9 mouse cellular contexts compared by ENCODE assay signal in genomic region chr7:45447325-45447990, GRCm38 (mm10). TPM values are rescaled to one million over a fixed set of nuclear protein-coding genes. Genes with fewer than 3 reads are reported as not detected.
DNase-seq lines count a peak whose midpoint lies in the region; ATAC-seq lines count a peak whose summit lies in the region.
"Had no signal": no experiment of that assay in that cellular context is flagged by ENCODE, and none has a peak within 500 bp of the region (broad histone marks: within the 10 kb centered on the region; RNA-seq: fewer than 3 reads in every experiment).

No protein-coding gene starts in this region.

- H3K4me1 ChIP-seq in kidney, embryonic 14.5 days (ENCODE audit: control insufficient read depth, insufficient read depth, low read length): 0 out of 2 replicates have a peak, but pooled peaks cover 3% of the 10 kb centered on the region
- H3K4me1 ChIP-seq in heart, embryonic 15.5 days (replicated peaks): peaks cover 7% of the 10 kb centered on the region; the same call in 1 of the 2 replicates
- no peaks in the 10 kb centered on the region; the same call in 1 of the 2 replicates for H3K4me1 ChIP-seq in lung, embryonic 16.5 days (replicated peaks; ENCODE audit: control insufficient read depth, insufficient read depth, low read length)
- H3K4me1 ChIP-seq: embryonic facial prominence, embryonic 15.5 days had no signal

- peak; percentile 23 for DNase-seq in kidney, adult 11 months
- peak; percentile 59 for DNase-seq in Muller cell, postnatal 12 days (ENCODE audit: inconsistent ontology term)
- no peak for DNase-seq in spleen, adult 12 weeks (ENCODE audit: low spot score)
- DNase-seq in gastrocnemius, postnatal 14 days: no peak
- DNase-seq in left cerebral cortex, adult 18-20 months (ENCODE audit: low spot score in 2 of 2): no peak

- H3K9ac ChIP-seq in kidney, embryonic 14.5 days (ENCODE audit: low read depth, low read length): no peak overlapping the region
- H3K9ac ChIP-seq in heart, embryonic 15.5 days: no peak overlapping the region; the same call in 1 of the 2 replicates
- no peak overlapping the region for H3K9ac ChIP-seq in lung, embryonic 16.5 days (ENCODE audit: low read length)
- H3K9ac ChIP-seq: embryonic facial prominence, embryonic 15.5 days had no signal

- H3K36me3 ChIP-seq in kidney, embryonic 14.5 days (ENCODE audit: control insufficient read depth, insufficient read depth, low read length): peaks cover 53% of the 10 kb centered on the region
- peaks cover 73% of the 10 kb centered on the region for H3K36me3 ChIP-seq in heart, embryonic 15.5 days
- H3K36me3 ChIP-seq in lung, embryonic 16.5 days (ENCODE audit: control insufficient read depth, insufficient read depth, low read length): peaks cover 44% of the 10 kb centered on the region

- intact Hi-C loops in gastrocnemius, postnatal 14 days (cut with DNase I; ENCODE audit: low total_unique reads): no loop called here

- 34% methylated on average over 11 of the region's 11 CpGs for WGBS in kidney, embryonic 14.5 days
- WGBS in heart, embryonic 15.5 days: 27% methylated on average over 11 of the region's 11 CpGs
- WGBS in lung, embryonic 16.5 days: 30% methylated on average over 11 of the region's 11 CpGs

- no peak overlapping the region for H3K27ac ChIP-seq in kidney, embryonic 14.5 days (ENCODE audit: low read depth, low read length)
- no peak overlapping the region for H3K27ac ChIP-seq in heart, embryonic 15.5 days
- no peak overlapping the region for H3K27ac ChIP-seq in lung, embryonic 16.5 days (ENCODE audit: low read length)
- H3K27ac ChIP-seq: embryonic facial prominence, embryonic 15.5 days had no signal

- H3K9me3 ChIP-seq in kidney, embryonic 14.5 days (ENCODE audit: control insufficient read depth, low read length): no peaks in the 10 kb centered on the region
- H3K9me3 ChIP-seq in heart, embryonic 15.5 days (replicated peaks): no peaks in the 10 kb centered on the region
- no peaks in the 10 kb centered on the region for H3K9me3 ChIP-seq in lung, embryonic 16.5 days (ENCODE audit: control insufficient read depth, low read length)
- H3K9me3 ChIP-seq: embryonic facial prominence, embryonic 15.5 days had no signal

- no peaks in the 10 kb centered on the region for H3K27me3 ChIP-seq in kidney, embryonic 14.5 days (ENCODE audit: control insufficient read depth, insufficient read depth, low read length)
- no peaks in the 10 kb centered on the region for H3K27me3 ChIP-seq in heart, embryonic 15.5 days
- H3K27me3 ChIP-seq in lung, embryonic 16.5 days (ENCODE audit: control insufficient read depth, insufficient read depth, low read depth, low read length): no peaks in the 10 kb centered on the region
- H3K27me3 ChIP-seq: embryonic facial prominence, embryonic 15.5 days had no signal

- H3K4me2 ChIP-seq in kidney, embryonic 14.5 days (replicated peaks; ENCODE audit: low read depth, low read length): no peak overlapping the region
- H3K4me2 ChIP-seq in heart, embryonic 15.5 days: no peak overlapping the region
- no peak overlapping the region for H3K4me2 ChIP-seq in lung, embryonic 16.5 days (ENCODE audit: low read depth, low read length)
- H3K4me2 ChIP-seq: embryonic facial prominence, embryonic 15.5 days had no signal

- ATAC-seq in kidney, embryonic 14.5 days (ENCODE audit: low FRiP score, low TSS enrichment): no peak
- ATAC-seq in heart, embryonic 15.5 days (replicated peaks; ENCODE audit: insufficient number of reproducible peaks, insufficient read depth, low FRiP score, low read depth): 0 out of 2 replicates have a peak, but pooled peaks have one; percentile 21
- ATAC-seq in lung, embryonic 16.5 days (ENCODE audit: low read depth): peak; percentile 41; the same call in 1 of the 2 replicates

- no peak overlapping the region for H3K4me3 ChIP-seq in kidney, embryonic 14.5 days (ENCODE audit: low read length)
- H3K4me3 ChIP-seq in heart, embryonic 15.5 days: no peak overlapping the region
- no peak overlapping the region for H3K4me3 ChIP-seq in lung, embryonic 16.5 days (ENCODE audit: low read length)
- H3K4me3 ChIP-seq: embryonic facial prominence, embryonic 15.5 days had no signal

RNA-seq across cellular contexts. Expression of gene Ruvbl2, which starts 9.6 kb away (rescaled TPM):
- polyA plus RNA-seq in kidney, embryonic 14.5 days (2014; fragmentation: Nextera tagmentation; extraction: Ambion mirVana): 158 and 228 TPM in 2 replicates
- polyA plus RNA-seq in heart, embryonic 15.5 days (2015; fragmentation: Nextera tagmentation; extraction: Ambion mirVana): 65.0 and 82.1 TPM in 2 replicates
- 159 and 160 TPM in 2 replicates for polyA plus RNA-seq in lung, embryonic 16.5 days (2015; fragmentation: Nextera tagmentation; extraction: Ambion mirVana)
- total RNA-seq in gastrocnemius, postnatal 14 days (2021): 10 to 100 TPM; 20.3 to 23.7 TPM
- total RNA-seq in left cerebral cortex, adult 18-20 months (2021): 10 to 100 TPM; 32.4 to 34.5 TPM

RNA-seq across cellular contexts. Expression of gene Ftl1, which starts 12.2 kb away (rescaled TPM):
- polyA plus RNA-seq in kidney, embryonic 14.5 days (2014; fragmentation: Nextera tagmentation; extraction: Ambion mirVana): 3,941 and 4,356 TPM in 2 replicates
- 3,328 and 3,965 TPM in 2 replicates for polyA plus RNA-seq in heart, embryonic 15.5 days (2015; fragmentation: Nextera tagmentation; extraction: Ambion mirVana)
- 4,912 and 5,024 TPM in 2 replicates for polyA plus RNA-seq in lung, embryonic 16.5 days (2015; fragmentation: Nextera tagmentation; extraction: Ambion mirVana)
- 100 to 1,000 TPM; 119 to 132 TPM for total RNA-seq in gastrocnemius, postnatal 14 days (2021)
- 100 to 1,000 TPM; 218 to 238 TPM for total RNA-seq in left cerebral cortex, adult 18-20 months (2021)

RNA-seq across cellular contexts. Expression of gene Gys1, which starts 12.8 kb away (rescaled TPM):
- polyA plus RNA-seq in kidney, embryonic 14.5 days (2014; fragmentation: Nextera tagmentation; extraction: Ambion mirVana): 21.4 and 35.0 TPM in 2 replicates
- polyA plus RNA-seq in heart, embryonic 15.5 days (2015; fragmentation: Nextera tagmentation; extraction: Ambion mirVana): 111 and 113 TPM in 2 replicates
- 53.8 and 54.1 TPM in 2 replicates for polyA plus RNA-seq in lung, embryonic 16.5 days (2015; fragmentation: Nextera tagmentation; extraction: Ambion mirVana)
- total RNA-seq in gastrocnemius, postnatal 14 days (2021): 100 to 1,000 TPM; 167 to 213 TPM
- total RNA-seq in left cerebral cortex, adult 18-20 months (2021): 10 to 100 TPM; 15.1 to 18.1 TPM

RNA-seq across cellular contexts. Expression of gene Bax, which starts 19.2 kb away (rescaled TPM):
- polyA plus RNA-seq in kidney, embryonic 14.5 days (2014; fragmentation: Nextera tagmentation; extraction: Ambion mirVana): 97.3 and 110 TPM in 2 replicates
- polyA plus RNA-seq in heart, embryonic 15.5 days (2015; fragmentation: Nextera tagmentation; extraction: Ambion mirVana): 107 and 112 TPM in 2 replicates
- 135 and 136 TPM in 2 replicates for polyA plus RNA-seq in lung, embryonic 16.5 days (2015; fragmentation: Nextera tagmentation; extraction: Ambion mirVana)
- total RNA-seq in gastrocnemius, postnatal 14 days (2021): 10 to 100 TPM; 20.1 to 22.4 TPM
- total RNA-seq in left cerebral cortex, adult 18-20 months (2021): 10 to 100 TPM; 55.2 to 59.3 TPM

RNA-seq across cellular contexts. Expression of gene Lhb, which starts 26.8 kb away (rescaled TPM):
- not detected in 2 replicates for polyA plus RNA-seq in kidney, embryonic 14.5 days (2014; fragmentation: Nextera tagmentation; extraction: Ambion mirVana)
- not detected in 2 replicates for polyA plus RNA-seq in heart, embryonic 15.5 days (2015; fragmentation: Nextera tagmentation; extraction: Ambion mirVana)
- polyA plus RNA-seq in lung, embryonic 16.5 days (2015; fragmentation: Nextera tagmentation; extraction: Ambion mirVana): 2.3 and 3.3 TPM in 2 replicates
- total RNA-seq in gastrocnemius, postnatal 14 days (2021): under 1 TPM in 1 of 2 experiments, not detected in 1; 0.35 TPM
- total RNA-seq in left cerebral cortex, adult 18-20 months (2021): not detected

Comparison
In these comparisons a context has a peak if more than half of its experiments do, and no peak if none do; other contexts are left out.
1. DNase-seq: peak in kidney, adult 11 months (single experiment) and Muller cell, postnatal 12 days (single experiment); none in spleen, adult 12 weeks (single experiment), gastrocnemius, postnatal 14 days (single experiment) and left cerebral cortex, adult 18-20 months (0 of 2).